Mouse (Mus musculus) C2C12 (cell line): ENCODE results near the gene Pdcl2. TPM values are rescaled to one million over a fixed set of nuclear protein-coding genes. Genes with fewer than 3 reads are reported as not detected.

Source experiments
- H3K27me3 ChIP-seq: one replicate; pipeline ENCODE4 v1.6.1; 2011; ENCODE audit not compliant: control insufficient read depth, insufficient read depth, insufficient read length
- H3K36me3 ChIP-seq: one replicate; pipeline ENCODE4 v1.6.1; 2011; ENCODE audit not compliant: control insufficient read depth, insufficient read depth
- H3K4me3 ChIP-seq: one replicate; pipeline ENCODE4 v1.5.1; 2011; ENCODE audit warnings: mild to moderate bottlenecking, control low read depth; ENCODE audit not compliant: poor library complexity, insufficient read depth, severe bottlenecking
- H3K79me2 ChIP-seq: one replicate; pipeline ENCODE4 v1.6.1; 2011; ENCODE audit not compliant: control insufficient read depth, insufficient read depth
- H3K79me3 ChIP-seq: one replicate; pipeline ENCODE4 v1.6.1; 2011; ENCODE audit warnings: low read depth, control low read depth
- H3ac ChIP-seq: one replicate; pipeline ENCODE3; 2011; ENCODE audit warnings: low read depth; ENCODE audit not compliant: control insufficient read depth, insufficient read length
- CEBPB ChIP-seq: IDR thresholded peaks from one replicate; pipeline ENCODE4 v1.6.1; 2011; ENCODE audit warnings: low read depth, mild to moderate bottlenecking, control low read depth, moderate library complexity
- CTCF ChIP-seq: IDR thresholded peaks from one replicate; pipeline ENCODE4 v1.5.1; 2011; ENCODE audit not compliant: control insufficient read depth, insufficient read depth, insufficient read length
- FOSL1 ChIP-seq: IDR thresholded peaks from one replicate; pipeline ENCODE4 v1.8.0; 2011; ENCODE audit warnings: mild to moderate bottlenecking, low read length; ENCODE audit not compliant: poor library complexity, insufficient read depth, severe bottlenecking
- MAX ChIP-seq: IDR thresholded peaks from one replicate; pipeline ENCODE4 v1.6.1; 2011; ENCODE audit warnings: mild to moderate bottlenecking, control low read depth
- MYOD1 ChIP-seq: IDR thresholded peaks from one replicate; pipeline ENCODE4 v1.6.1; 2011; ENCODE audit warnings: low read depth; ENCODE audit not compliant: control insufficient read depth, insufficient read length
- MYOG ChIP-seq: IDR thresholded peaks from one replicate; pipeline ENCODE4 v1.6.1; 2011; ENCODE audit not compliant: control insufficient read depth, insufficient read length; ENCODE audit errors: extremely low read depth
- USF1 ChIP-seq: IDR thresholded peaks from one replicate; pipeline ENCODE4 v1.6.1; 2011; ENCODE audit warnings: low read depth, mild to moderate bottlenecking, control low read depth, moderate library complexity
- polyA plus RNA-seq: library from polyadenylated mRNA; unstranded; fragments of >200 nt; fragmentation: generic; extraction: Trizol; gene quantifications from one replicate; pipeline ENCODE4 v1.2.1, GENCODE M21; 2012; ENCODE audit warnings: missing spikeins

Gene Pdcl2
- polyA plus RNA-seq, 1 experiment: not detected

GRCm38 (mm10) chr5:76288256-76288655 is 42.7 kb downstream of the Pdcl2 start:
- TF ChIP-seq CTCF: no peak
- Histone ChIP-seq H3K79me2 (peaks cover 100% of the 10 kb centered on the region), H3K79me3 (peaks cover 70% of the 10 kb centered on the region), H3K27me3 (no peaks in the 10 kb centered on the region), H3ac (no peak overlapping the region), H3K36me3 (no peaks in the 10 kb centered on the region), H3K4me3 (no peak overlapping the region)

- H3K27me3 ChIP-seq: no peaks in the 10 kb centered on the region
- peaks cover 70% of the 10 kb centered on the region for H3K79me3 ChIP-seq
- TF ChIP-seq FOSL1: no peak
- TF ChIP-seq CEBPB: no peak
- no peak for TF ChIP-seq MYOD1
- TF ChIP-seq CTCF: no peak
- no peak for TF ChIP-seq USF1
- TF ChIP-seq MAX: no peak
- no peak for TF ChIP-seq MYOG
- H3K79me2 ChIP-seq: peaks cover 95% of the 10 kb centered on the region
- no peak overlapping the region for H3K4me3 ChIP-seq
- H3ac ChIP-seq: no peak overlapping the region
- H3K36me3 ChIP-seq: no peaks in the 10 kb centered on the region
Observed at GRCm38 (mm10) chr5:76287062-76287461, 43.9 kb downstream of the Pdcl2 start.

GRCm38 (mm10) chr5:76285699-76286098 is 45.3 kb downstream of the Pdcl2 start:
- Histone ChIP-seq H3ac (no peak overlapping the region), H3K79me3 (peaks cover 67% of the 10 kb centered on the region), H3K4me3 (no peak overlapping the region), H3K36me3 (no peaks in the 10 kb centered on the region), H3K79me2 (peaks cover 93% of the 10 kb centered on the region), H3K27me3 (no peaks in the 10 kb centered on the region)
- no peak for TF ChIP-seq CTCF
- TF ChIP-seq MYOD1: no peak
- no peak for TF ChIP-seq MYOG
- no peak for TF ChIP-seq MAX
- TF ChIP-seq FOSL1: no peak
- TF ChIP-seq CEBPB: no peak
- TF ChIP-seq USF1: no peak

GRCm38 (mm10) chr5:76283890-76284289 is 47.1 kb downstream of the Pdcl2 start:
- no peak overlapping the region for H3K4me3 ChIP-seq
- no peak for TF ChIP-seq MAX
- no peak for TF ChIP-seq MYOD1
- no peak for TF ChIP-seq USF1
- no peak for TF ChIP-seq FOSL1
- TF ChIP-seq CEBPB: no peak
- TF ChIP-seq CTCF: no peak
- no peak for TF ChIP-seq MYOG

GRCm38 (mm10) chr5:76274977-76275376 is 56.0 kb downstream of the Pdcl2 start:
- no peaks in the 10 kb centered on the region for H3K27me3 ChIP-seq
- no peak overlapping the region for H3ac ChIP-seq
- TF ChIP-seq FOSL1 (no peak), MYOD1 (no peak), USF1 (no peak), MYOG (no peak), CTCF (no peak), CEBPB (no peak), MAX (no peak)
- H3K79me3 ChIP-seq: peaks cover 9% of the 10 kb centered on the region
- peaks cover 42% of the 10 kb centered on the region for H3K79me2 ChIP-seq
- peaks cover 24% of the 10 kb centered on the region for H3K36me3 ChIP-seq
- H3K4me3 ChIP-seq: no peak overlapping the region

More at GRCm38 (mm10) chr5:76283890-76284289, 47.1 kb downstream of the Pdcl2 start:
- Histone ChIP-seq H3ac (no peak overlapping the region), H3K36me3 (no peaks in the 10 kb centered on the region), H3K27me3 (no peaks in the 10 kb centered on the region), H3K79me2 (peaks cover 86% of the 10 kb centered on the region), H3K79me3 (peaks cover 57% of the 10 kb centered on the region)

Other genes with a start within 250 kb of the Pdcl2 start
- 20.3 TPM for gene Srd5a3, start 190.9 kb downstream of the Pdcl2 start, polyA plus RNA-seq
- gene Tmem165, start 147.3 kb downstream of the Pdcl2 start, polyA plus RNA-seq: 36.3 TPM
- 5.7 TPM for gene Clock, start 26.4 kb downstream of the Pdcl2 start, polyA plus RNA-seq
- gene Nmu, start 32.6 kb upstream of the Pdcl2 start, polyA plus RNA-seq: 0.23 TPM
- not detected for gene Gm7271, start 152.9 kb upstream of the Pdcl2 start, polyA plus RNA-seq
- gene Exoc1, start 198.2 kb upstream of the Pdcl2 start, polyA plus RNA-seq: 17.6 TPM